Mouse (Mus musculus): ENCODE measurements at regions not wholly inside any gene's neighbourhood (a gene's known extent, or its start where the extent isn't known, plus 50 kb on each side); places are given as distances from the start of the nearest gene placed in this dataset.
A peak's percentile ranks its signal among the peaks of the same experiment; 100 is the strongest.

DNA sequence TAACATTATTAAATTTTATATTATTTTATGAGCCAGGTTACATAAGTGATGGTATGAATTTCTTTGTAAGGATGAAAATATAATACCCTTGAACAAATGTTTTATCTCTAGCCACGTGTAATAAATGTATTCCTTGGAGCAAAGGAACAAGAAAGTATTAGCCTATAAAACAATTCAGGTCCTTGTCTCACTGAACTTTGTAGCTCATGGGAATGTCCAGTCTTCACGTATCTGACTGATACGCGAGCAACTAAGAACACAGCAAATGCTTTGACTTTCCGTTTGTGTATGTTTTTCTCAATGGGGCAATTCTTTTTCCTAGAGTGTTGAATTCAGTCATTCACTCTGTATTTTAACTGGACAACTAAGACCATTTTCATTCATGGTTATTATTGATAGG lies 216.9 kb upstream of the Mettl25 start:
- ATAC-seq (ENCODE audit: borderline replicate concordance, extremely low read depth, low FRiP score, low TSS enrichment), result no peak
- H3K9ac ChIP-seq, result no peak overlapping the region
- H3K36me3 ChIP-seq, result no peaks in the 10 kb centered on the region
- H3K4me2 ChIP-seq, result no peak overlapping the region
- H3K4me3 ChIP-seq, result no peak overlapping the region
- H3K4me1 ChIP-seq, result no peaks in the 10 kb centered on the region
- 80% methylated on average over 5 of the region's 5 CpGs for WGBS
- H3K27me3 ChIP-seq, result no peaks in the 10 kb centered on the region
- H3K9me3 ChIP-seq, result no peaks in the 10 kb centered on the region
- H3K27ac ChIP-seq, result no peak overlapping the region

DNA sequence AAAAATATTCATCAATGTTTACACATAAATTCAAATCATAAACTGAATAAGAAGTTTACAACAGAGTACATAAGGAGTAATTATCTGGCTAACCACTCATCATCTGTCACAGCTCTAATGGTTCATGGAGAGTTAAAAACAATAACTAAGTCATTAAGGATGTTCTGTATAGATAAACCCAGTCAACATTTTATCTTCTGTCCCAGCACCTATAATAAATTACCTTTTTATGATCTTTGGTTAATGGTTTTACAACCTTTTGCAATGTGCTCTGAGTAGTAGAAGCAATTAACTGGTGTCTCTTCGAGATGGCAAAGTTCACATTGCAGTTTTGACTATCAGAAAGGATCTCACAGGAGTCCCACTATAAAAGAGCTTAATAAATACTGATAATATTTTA lies 197.3 kb upstream of the Mettl25 start:
- Histone ChIP-seq H3K27ac (no peak overlapping the region), H3K4me2 (no peak overlapping the region), H3K9ac (no peak overlapping the region), H3K27me3 (no peaks in the 10 kb centered on the region), H3K4me1 (no peaks in the 10 kb centered on the region), H3K4me3 (no peak overlapping the region), H3K9me3 (no peaks in the 10 kb centered on the region), H3K36me3 (no peaks in the 10 kb centered on the region)
- 60% methylated on average over 1 of the region's 1 CpGs for WGBS
- ATAC-seq (ENCODE audit: borderline replicate concordance, extremely low read depth, low FRiP score, low TSS enrichment), result no peak

DNA sequence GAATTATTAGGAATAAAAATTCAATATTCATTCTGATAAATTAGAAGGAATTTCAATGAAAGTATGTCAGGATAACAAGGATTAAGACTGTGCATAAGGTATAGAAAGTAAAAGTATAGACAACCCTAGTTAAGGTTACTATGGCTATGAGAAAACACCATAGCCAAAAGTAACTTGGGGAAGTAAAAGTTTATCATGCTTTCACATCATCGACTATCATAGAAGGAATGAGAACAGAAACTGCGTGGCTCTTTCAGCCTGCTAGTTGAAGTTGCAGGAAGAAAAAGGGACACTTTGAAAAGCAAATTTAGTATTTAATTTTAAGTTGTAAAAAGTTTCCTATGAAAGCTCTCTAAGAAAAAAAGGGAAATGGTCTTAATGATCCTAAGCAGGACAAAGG lies 196.9 kb upstream of the Mettl25 start:
- 89% methylated on average over 2 of the region's 2 CpGs for WGBS
- H3K27ac ChIP-seq, result no peak overlapping the region
- no peaks in the 10 kb centered on the region for H3K27me3 ChIP-seq
- no peak overlapping the region for H3K9ac ChIP-seq
- no peaks in the 10 kb centered on the region for H3K4me1 ChIP-seq
- ATAC-seq (ENCODE audit: borderline replicate concordance, extremely low read depth, low FRiP score, low TSS enrichment), result no peak
- no peak overlapping the region for H3K4me2 ChIP-seq
- H3K9me3 ChIP-seq, result no peaks in the 10 kb centered on the region
- no peak overlapping the region for H3K4me3 ChIP-seq
- H3K36me3 ChIP-seq, result no peaks in the 10 kb centered on the region

DNA sequence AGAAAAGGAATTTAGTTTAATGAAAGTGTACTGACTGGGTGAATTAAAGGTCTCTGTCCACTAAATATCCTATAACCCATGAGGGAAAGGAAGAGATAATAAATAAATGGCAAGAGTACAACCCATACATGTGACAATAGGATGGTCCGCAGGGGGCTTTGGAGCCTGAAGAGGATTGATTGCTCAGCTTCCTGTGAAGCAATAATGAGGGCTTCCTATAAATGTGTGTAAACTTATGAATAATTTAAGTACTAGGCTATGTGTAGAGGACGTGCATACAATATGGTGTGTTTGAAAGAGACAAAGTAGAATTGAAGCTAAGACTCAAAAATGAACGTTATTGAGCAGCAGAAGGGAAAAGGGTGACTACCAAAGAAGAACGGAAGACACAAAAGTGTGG lies 192.2 kb upstream of the Mettl25 start:
- no peak for ATAC-seq (ENCODE audit: borderline replicate concordance, extremely low read depth, low FRiP score, low TSS enrichment)

DNA sequence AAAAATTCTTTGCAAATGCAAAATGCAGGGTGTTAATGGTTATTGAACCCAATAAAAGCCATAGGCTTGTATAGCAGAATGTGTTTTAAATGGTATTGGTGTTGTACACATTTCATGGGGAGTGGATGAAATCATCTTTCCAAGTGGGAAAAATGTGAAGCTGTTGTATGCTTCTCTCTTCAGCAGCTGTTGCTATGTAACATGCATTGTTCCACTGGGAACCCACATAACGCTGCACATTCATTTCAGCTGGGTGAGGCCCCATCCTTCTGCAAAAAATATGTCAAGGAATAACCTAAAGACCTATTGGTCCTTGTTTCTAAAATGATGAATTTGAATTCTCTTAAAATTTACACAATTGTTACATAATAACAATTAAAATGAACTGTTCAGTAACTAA lies 183.5 kb upstream of the Mettl25 start:
- Histone ChIP-seq H3K4me3 (no peak overlapping the region), H3K36me3 (no peaks in the 10 kb centered on the region), H3K9me3 (no peaks in the 10 kb centered on the region), H3K4me1 (no peaks in the 10 kb centered on the region), H3K27me3 (no peaks in the 10 kb centered on the region), H3K4me2 (no peak overlapping the region), H3K9ac (no peak overlapping the region), H3K27ac (no peak overlapping the region; the same call in 1 of the 2 replicates)
- no peak for ATAC-seq (ENCODE audit: borderline replicate concordance, extremely low read depth, low FRiP score, low TSS enrichment)
- 61% methylated on average over 1 of the region's 1 CpGs for WGBS

More for the DNA sequence above, 192.2 kb upstream of the Mettl25 start:
- no peaks in the 10 kb centered on the region for H3K36me3 ChIP-seq
- H3K4me2 ChIP-seq, result no peak overlapping the region
- WGBS, result 79% methylated on average over 4 of the region's 4 CpGs
- no peak overlapping the region for H3K27ac ChIP-seq
- no peaks in the 10 kb centered on the region for H3K9me3 ChIP-seq
- no peak overlapping the region for H3K9ac ChIP-seq
- no peaks in the 10 kb centered on the region for H3K4me1 ChIP-seq
- no peak overlapping the region for H3K4me3 ChIP-seq
- no peaks in the 10 kb centered on the region for H3K27me3 ChIP-seq

DNA sequence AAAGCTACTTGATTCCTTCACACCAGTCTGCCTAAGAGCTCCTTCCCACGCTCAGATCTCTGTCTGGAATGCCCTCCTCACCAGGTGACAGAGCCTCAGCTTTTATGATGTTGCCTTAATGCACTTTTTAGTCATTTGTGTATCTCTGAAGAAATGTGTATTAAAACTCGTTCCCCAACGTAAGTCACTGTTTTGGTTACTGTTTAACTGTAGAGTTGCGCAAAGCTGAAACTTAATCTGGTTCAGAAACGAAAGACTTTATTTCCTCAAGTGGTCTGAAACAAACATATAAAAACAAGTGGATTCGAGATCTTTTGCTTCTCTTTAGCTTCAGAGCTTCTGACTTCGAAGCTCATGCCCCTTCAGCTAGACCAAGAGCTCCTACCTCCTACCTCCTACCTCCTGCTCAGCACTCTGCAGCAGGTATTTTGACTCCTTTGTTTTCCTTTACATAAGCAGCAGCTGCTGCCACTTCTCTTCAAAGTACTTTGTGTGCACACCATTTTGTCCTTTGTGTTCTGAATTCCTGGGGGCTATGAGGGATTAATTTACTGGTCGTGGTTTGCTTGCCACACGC lies 182.5 kb upstream of the Mettl25 start:
- H3K4me3 ChIP-seq, result no peak overlapping the region
- H3K27ac ChIP-seq, result peak overlapping the region; percentile 0; the same call in 1 of the 2 replicates
- ATAC-seq (ENCODE audit: borderline replicate concordance, extremely low read depth, low FRiP score, low TSS enrichment), result peak; percentile 35; the same call in 1 of the 2 replicates
- no peaks in the 10 kb centered on the region for H3K9me3 ChIP-seq
- WGBS, result 47% methylated on average over 9 of the region's 9 CpGs
- H3K9ac ChIP-seq, result no peak overlapping the region
- no peak overlapping the region for H3K4me2 ChIP-seq
- no peaks in the 10 kb centered on the region for H3K36me3 ChIP-seq
- no peaks in the 10 kb centered on the region for H3K27me3 ChIP-seq
- H3K4me1 ChIP-seq, result no peaks in the 10 kb centered on the region

DNA sequence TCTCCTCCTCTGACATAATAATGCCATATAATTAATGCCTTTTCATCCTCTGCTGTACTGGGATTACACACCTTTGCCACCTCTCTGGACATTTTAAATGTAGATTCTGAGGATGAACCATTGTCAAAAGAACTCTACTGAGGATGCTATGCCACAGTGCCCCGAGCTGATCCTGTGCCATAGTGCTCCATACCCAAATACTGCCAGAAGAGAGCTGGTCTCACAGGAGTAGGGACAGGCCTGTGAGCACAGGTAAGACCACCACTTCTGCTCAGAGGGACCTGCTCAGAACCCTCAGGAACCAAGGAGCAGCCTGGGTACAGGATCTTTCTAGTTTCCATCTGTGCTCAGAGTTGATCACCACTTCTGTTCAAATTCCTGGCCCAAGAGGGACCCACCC lies 174.8 kb upstream of the Mettl25 start:
- Histone ChIP-seq H3K4me3 (no peak overlapping the region), H3K4me1 (no peaks in the 10 kb centered on the region), H3K9ac (no peak overlapping the region), H3K4me2 (no peak overlapping the region), H3K27ac (no peak overlapping the region), H3K9me3 (no peaks in the 10 kb centered on the region), H3K36me3 (no peaks in the 10 kb centered on the region), H3K27me3 (no peaks in the 10 kb centered on the region)
- WGBS, result 86% methylated on average over 1 of the region's 1 CpGs
- ATAC-seq (ENCODE audit: borderline replicate concordance, extremely low read depth, low FRiP score, low TSS enrichment), result no peak

DNA sequence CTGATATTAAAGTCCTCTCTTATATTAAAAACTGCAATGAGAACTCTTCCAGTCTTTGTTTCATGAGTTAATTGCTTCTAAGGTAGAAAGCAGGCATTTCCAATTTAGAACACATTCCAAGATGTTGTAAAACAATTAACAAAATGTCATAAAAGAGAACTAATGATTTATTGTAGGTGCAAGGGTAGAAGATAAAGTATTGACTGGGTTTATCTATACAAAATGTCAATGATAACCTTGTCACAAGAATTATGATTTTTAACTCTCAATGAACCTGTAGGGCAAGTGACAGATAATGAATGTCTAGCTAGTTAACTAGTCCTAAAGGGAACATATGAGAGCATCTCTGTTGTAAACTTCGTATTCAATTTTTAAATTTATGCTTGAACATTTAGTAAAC lies 174.3 kb upstream of the Mettl25 start:
- Histone ChIP-seq H3K4me1 (no peaks in the 10 kb centered on the region), H3K4me2 (no peak overlapping the region), H3K4me3 (no peak overlapping the region), H3K27ac (no peak overlapping the region), H3K27me3 (no peaks in the 10 kb centered on the region), H3K9ac (no peak overlapping the region), H3K9me3 (no peaks in the 10 kb centered on the region), H3K36me3 (no peaks in the 10 kb centered on the region)
- 73% methylated on average over 1 of the region's 1 CpGs for WGBS
- no peak for ATAC-seq (ENCODE audit: borderline replicate concordance, extremely low read depth, low FRiP score, low TSS enrichment)

DNA sequence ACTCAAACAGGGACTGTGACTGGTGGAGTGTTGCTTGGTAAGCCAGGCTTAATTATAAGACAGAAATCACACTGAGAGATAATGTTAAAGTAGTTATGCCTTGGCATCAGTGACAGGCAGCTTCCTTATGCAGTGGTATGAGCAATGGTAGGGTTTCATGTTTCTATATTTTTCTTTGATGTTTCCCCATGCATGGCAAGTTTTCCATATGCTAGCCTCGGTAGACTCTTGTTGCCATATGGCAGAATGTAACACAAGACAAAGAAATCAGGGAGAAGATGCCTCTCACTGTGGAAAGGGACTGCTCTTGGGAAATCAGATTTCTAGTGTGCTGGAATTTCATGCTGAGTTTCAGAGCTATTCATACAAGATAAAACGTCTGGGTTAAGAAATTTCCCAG lies 169.0 kb upstream of the Mettl25 start:
- WGBS, result 39% methylated on average over 2 of the region's 2 CpGs
- no peak for ATAC-seq (ENCODE audit: borderline replicate concordance, extremely low read depth, low FRiP score, low TSS enrichment)
- Histone ChIP-seq H3K9me3 (no peaks in the 10 kb centered on the region), H3K4me2 (no peak overlapping the region), H3K4me1 (no peaks in the 10 kb centered on the region), H3K36me3 (no peaks in the 10 kb centered on the region), H3K9ac (no peak overlapping the region), H3K4me3 (no peak overlapping the region), H3K27ac (no peak overlapping the region), H3K27me3 (no peaks in the 10 kb centered on the region)

DNA sequence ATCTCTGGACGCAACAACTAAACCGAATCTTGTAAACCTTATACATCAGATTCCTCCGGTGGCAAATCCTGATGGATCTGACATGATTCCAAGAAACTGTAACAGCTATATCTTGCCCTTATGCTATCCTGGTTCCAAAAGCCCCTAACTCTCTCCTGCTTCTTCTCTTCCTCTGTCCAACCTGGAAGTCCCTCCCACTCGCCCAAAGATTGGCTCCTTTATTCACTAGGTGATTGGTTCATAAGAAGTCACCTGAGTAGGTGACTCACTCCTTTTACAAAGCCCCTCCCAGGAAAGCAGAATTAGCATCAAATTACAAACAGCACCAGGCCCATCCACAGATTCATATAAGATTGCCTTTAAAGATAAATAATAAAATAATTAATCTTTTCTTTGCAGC lies 166.2 kb upstream of the Mettl25 start:
- no peak overlapping the region for H3K27ac ChIP-seq
- H3K4me2 ChIP-seq, result no peak overlapping the region
- H3K36me3 ChIP-seq, result no peaks in the 10 kb centered on the region
- H3K4me3 ChIP-seq, result no peak overlapping the region
- H3K4me1 ChIP-seq, result no peaks in the 10 kb centered on the region
- H3K27me3 ChIP-seq, result no peaks in the 10 kb centered on the region
- no peak for ATAC-seq (ENCODE audit: borderline replicate concordance, extremely low read depth, low FRiP score, low TSS enrichment)
- no peaks in the 10 kb centered on the region for H3K9me3 ChIP-seq
- H3K9ac ChIP-seq, result no peak overlapping the region
- WGBS, result 89% methylated on average over 4 of the region's 4 CpGs

DNA sequence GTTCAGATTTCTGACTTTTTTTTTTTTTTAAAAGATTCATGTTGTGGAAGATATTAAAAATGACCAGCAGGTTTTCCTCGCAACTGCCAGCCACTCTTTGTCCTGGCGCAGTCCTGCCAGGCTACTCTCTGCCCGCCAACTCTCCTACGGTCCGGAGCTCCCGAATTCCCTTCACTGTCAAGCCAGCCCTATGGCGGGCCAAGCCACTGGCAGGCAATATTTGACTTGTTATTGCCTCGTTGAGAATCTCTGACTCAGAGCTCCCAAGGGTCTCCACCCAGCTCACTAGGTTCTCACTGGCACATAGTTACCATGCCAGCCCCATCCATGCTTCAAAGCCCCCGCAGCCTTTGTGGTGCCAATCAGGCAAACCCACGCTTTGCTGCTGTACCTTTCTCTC lies 165.7 kb upstream of the Mettl25 start:
- H3K9me3 ChIP-seq, result no peaks in the 10 kb centered on the region
- no peak overlapping the region for H3K9ac ChIP-seq
- H3K27ac ChIP-seq, result no peak overlapping the region
- WGBS, result 85% methylated on average over 10 of the region's 10 CpGs
- H3K36me3 ChIP-seq, result no peaks in the 10 kb centered on the region
- H3K4me3 ChIP-seq, result no peak overlapping the region
- no peaks in the 10 kb centered on the region for H3K4me1 ChIP-seq
- H3K4me2 ChIP-seq, result no peak overlapping the region
- ATAC-seq (ENCODE audit: borderline replicate concordance, extremely low read depth, low FRiP score, low TSS enrichment), result no peak
- H3K27me3 ChIP-seq, result no peaks in the 10 kb centered on the region

DNA sequence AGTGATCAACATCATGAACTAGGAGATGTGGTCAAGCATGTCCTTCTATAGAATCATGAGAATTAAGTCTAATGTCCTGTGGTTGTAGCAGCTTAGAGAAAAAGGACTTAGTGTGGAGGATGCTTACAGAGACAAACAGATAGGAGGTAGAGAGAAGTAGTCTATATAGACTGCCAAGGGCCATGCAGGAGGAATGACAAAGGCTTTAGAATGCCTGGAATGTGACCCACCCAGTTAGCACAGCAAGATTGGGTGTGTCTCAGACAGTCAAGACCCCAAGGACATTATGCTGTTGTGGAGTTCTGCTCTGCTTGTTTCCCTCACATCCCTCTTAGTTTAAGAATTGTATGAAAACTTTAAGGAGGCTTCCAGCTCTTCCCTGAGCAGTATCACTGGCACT lies 164.9 kb upstream of the Mettl25 start:
- Histone ChIP-seq H3K4me1 (no peaks in the 10 kb centered on the region), H3K27ac (no peak overlapping the region), H3K4me3 (no peak overlapping the region), H3K9ac (no peak overlapping the region), H3K4me2 (no peak overlapping the region), H3K27me3 (no peaks in the 10 kb centered on the region), H3K36me3 (no peaks in the 10 kb centered on the region), H3K9me3 (no peaks in the 10 kb centered on the region)
- ATAC-seq (ENCODE audit: borderline replicate concordance, extremely low read depth, low FRiP score, low TSS enrichment), result no peak

DNA sequence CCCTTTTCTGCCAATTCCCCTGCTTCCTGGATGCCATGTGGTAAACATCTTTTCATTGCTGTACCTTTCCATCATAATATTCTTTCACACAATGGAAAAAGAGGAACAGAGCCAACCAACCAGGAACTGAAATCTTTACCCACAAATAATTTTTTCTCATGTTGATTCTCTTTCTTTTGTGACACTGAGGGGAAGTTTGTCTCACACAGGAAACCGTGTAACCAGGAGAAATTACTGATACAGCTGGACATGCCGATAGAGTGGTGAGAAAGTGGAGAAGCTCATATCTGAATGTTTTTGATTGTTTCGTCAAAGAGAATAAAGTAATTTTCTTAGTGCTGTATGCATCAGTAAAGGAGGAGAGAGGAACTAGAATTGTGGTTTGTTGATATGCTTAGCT lies 116.3 kb upstream of the Mettl25 start:
- WGBS, result 70% methylated on average over 3 of the region's 3 CpGs
- ATAC-seq (ENCODE audit: borderline replicate concordance, extremely low read depth, low FRiP score, low TSS enrichment), result no peak

More for the DNA sequence above, 116.3 kb upstream of the Mettl25 start:
- Histone ChIP-seq H3K4me1 (no peaks in the 10 kb centered on the region), H3K9me3 (no peaks in the 10 kb centered on the region), H3K9ac (no peak overlapping the region), H3K27ac (no peak overlapping the region), H3K4me3 (no peak overlapping the region), H3K4me2 (no peak overlapping the region), H3K27me3 (no peaks in the 10 kb centered on the region), H3K36me3 (no peaks in the 10 kb centered on the region)

Data from lung, embryonic 15.5 days (tissue).